Mouse (Mus musculus) lung, postnatal 0 days (tissue): ENCODE measurements around the gene Trem1.

Experiments
- CTCF ChIP-seq: IDR thresholded peaks from 2 replicates; pipeline ENCODE4 v1.5.1; 2016; ENCODE audit warnings: antibody characterized with exemption, mild to moderate bottlenecking
- EP300 ChIP-seq: IDR thresholded peaks from 2 replicates; pipeline ENCODE4 v1.6.1; 2016; ENCODE audit warnings: antibody characterized with exemption, mild to moderate bottlenecking, control low read depth

DNA sequence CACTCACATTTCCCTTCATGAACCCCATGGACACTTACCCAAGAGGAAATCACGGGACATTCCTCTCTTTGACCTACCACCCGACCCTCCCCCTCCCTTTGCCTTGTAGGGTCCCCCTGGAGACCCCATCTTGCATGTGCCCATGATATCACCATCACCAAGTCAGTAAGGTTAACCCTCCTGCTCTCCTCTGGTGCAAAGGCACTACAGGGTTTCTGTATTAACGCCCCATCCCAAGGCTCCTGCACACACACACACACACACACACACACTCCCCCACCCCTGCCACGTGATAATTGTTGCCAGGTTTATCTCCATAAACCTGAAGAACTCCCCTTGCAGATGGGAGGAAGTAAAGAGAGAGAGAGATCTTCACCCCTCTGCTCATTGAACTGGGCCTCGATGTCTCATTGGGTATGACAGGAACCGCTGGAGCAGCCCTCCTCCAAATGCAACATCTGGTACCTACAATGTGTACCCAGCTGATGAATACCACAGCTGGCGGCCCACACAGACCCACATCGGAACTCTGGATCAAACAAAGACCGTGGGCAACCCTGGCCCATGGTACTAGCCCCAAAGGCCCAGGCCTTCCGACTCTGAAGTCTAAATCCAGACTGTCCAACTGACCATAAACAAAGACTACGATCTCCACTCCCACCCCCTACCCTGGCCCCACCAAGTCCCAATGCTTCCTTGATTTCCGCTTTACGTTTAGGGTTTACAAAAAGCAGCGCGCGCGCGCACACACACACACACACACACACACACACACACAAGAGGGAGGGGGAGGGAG, 48.6 kb downstream of the Trem1 start:
- no peak for TF ChIP-seq CTCF
- no peak for TF ChIP-seq EP300
